Mouse (Mus musculus): ENCODE measurements around the gene Rrm1. TPM values are rescaled to one million over a fixed set of nuclear protein-coding genes. Genes with fewer than 3 reads are reported as not detected.
"Not testable (repeated sequence)": the region's sequence is repeated elsewhere in the genome, so short reads cannot be mapped to it uniquely, and the experiment has no call there.

Rrm1 gene
- polyA plus RNA-seq, 1 experiment: 157 TPM

DNA sequence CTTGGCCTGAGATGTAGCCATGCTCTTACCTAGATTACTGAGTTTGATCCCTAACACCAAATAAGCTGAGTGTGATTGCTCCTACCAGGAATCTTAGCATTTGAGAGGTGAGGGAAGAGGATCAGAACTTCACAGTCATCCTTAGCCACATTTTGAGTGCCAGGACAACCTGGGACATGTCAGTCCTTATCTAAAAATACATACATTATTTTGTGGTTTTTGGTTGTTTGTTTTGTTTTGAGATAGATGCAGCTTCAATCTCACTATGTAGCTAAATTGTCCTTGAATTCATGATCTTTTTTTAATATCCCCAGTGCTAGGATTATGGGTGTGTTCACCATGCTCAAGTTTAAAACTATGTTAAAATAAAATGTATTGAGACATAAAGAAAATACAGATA is 34.1 kb upstream of the Rrm1 start:
- Histone ChIP-seq H3K4me1 (ENCODE audit: control insufficient read depth, insufficient read depth, low read length) (no peaks in the 10 kb centered on the region), H3K9ac (ENCODE audit: low read depth, poor library complexity, severe bottlenecking) (no peak overlapping the region), H3K4me3 (ENCODE audit: low read depth, low read length) (no peak overlapping the region), H3K27ac (ENCODE audit: insufficient read depth, low read length) (no peak overlapping the region), H3K9me3 (replicated peaks; ENCODE audit: control insufficient read depth, insufficient read depth, low read length, poor library complexity, severe bottlenecking) (no peaks in the 10 kb centered on the region), H3K36me3 (ENCODE audit: control insufficient read depth, insufficient read depth, low read length, poor library complexity, severe bottlenecking) (no peaks in the 10 kb centered on the region), H3K27me3 (ENCODE audit: control insufficient read depth, insufficient read depth, low read length, poor library complexity, severe bottlenecking) (no peaks in the 10 kb centered on the region)
- TF ChIP-seq CTCF (IDR thresholded peaks at IDR 0.05; ENCODE audit: low read depth, low read length) (no peak), EP300 (IDR thresholded peaks at IDR 0.05; ENCODE audit: insufficient read depth, low read depth, low read length) (no peak), POLR2A (IDR thresholded peaks at IDR 0.05; ENCODE audit: insufficient read depth, low read length) (no peak)

DNA sequence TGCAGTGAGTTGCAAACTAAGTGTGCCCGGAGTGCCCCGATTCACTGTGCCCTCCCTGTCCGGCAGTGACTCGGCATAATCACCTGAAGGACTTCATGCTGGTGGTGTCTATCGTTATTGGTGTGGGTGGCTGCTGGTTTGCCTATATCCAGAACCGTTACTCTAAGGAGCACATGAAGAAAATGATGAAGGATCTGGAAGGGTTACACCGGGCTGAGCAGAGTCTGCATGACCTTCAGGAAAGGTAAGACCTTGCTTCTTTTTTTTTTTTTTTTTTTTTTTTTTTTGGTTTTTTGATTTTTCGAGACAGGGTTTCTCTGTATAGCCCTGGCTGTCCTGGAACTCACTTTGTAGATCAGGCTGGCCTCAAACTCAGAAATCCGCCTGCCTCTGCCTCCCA is 26.2 kb upstream of the Rrm1 start:
- H3K4me1 ChIP-seq (ENCODE audit: control insufficient read depth, insufficient read depth, low read length); H3K27ac ChIP-seq (ENCODE audit: insufficient read depth, low read length); H3K9me3 ChIP-seq (replicated peaks; ENCODE audit: control insufficient read depth, insufficient read depth, low read length, poor library complexity, severe bottlenecking); H3K4me3 ChIP-seq (ENCODE audit: low read depth, low read length); H3K36me3 ChIP-seq (ENCODE audit: control insufficient read depth, insufficient read depth, low read length, poor library complexity, severe bottlenecking); H3K27me3 ChIP-seq (ENCODE audit: control insufficient read depth, insufficient read depth, low read length, poor library complexity, severe bottlenecking); H3K9ac ChIP-seq (ENCODE audit: low read depth, poor library complexity, severe bottlenecking): not testable (repeated sequence)

DNA sequence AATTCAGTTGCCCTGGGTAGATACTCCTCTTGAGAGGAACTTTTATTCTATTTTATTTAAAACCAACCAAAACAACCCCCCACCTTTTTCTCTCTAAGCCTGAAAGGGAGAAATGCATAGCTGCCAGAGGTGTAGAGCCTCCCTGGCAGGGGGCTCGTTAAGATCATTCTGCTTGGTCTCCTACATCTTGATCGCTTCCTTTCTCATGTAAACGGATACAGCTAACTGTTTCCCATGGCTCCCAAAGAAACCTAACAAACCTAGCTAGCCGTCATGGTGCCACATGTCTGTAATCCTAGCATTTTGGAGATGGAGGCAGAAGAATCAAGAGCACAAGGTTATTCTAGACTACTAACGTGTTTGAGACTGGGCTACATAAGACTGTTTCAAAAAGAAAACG is 25.7 kb upstream of the Rrm1 start:
- Histone ChIP-seq H3K27ac (ENCODE audit: insufficient read depth, low read length) (no peak overlapping the region), H3K9ac (ENCODE audit: low read depth, poor library complexity, severe bottlenecking) (no peak overlapping the region), H3K27me3 (ENCODE audit: control insufficient read depth, insufficient read depth, low read length, poor library complexity, severe bottlenecking) (no peaks in the 10 kb centered on the region; the same call in 1 of the 2 replicates), H3K9me3 (replicated peaks; ENCODE audit: control insufficient read depth, insufficient read depth, low read length, poor library complexity, severe bottlenecking) (no peaks in the 10 kb centered on the region), H3K36me3 (ENCODE audit: control insufficient read depth, insufficient read depth, low read length, poor library complexity, severe bottlenecking) (no peaks in the 10 kb centered on the region), H3K4me1 (ENCODE audit: control insufficient read depth, insufficient read depth, low read length) (peaks cover 2% of the 10 kb centered on the region), H3K4me3 (ENCODE audit: low read depth, low read length) (no peak overlapping the region)
- TF ChIP-seq CTCF (IDR thresholded peaks at IDR 0.05; ENCODE audit: low read depth, low read length) (no peak), POLR2A (IDR thresholded peaks at IDR 0.05; ENCODE audit: insufficient read depth, low read length) (no peak), EP300 (IDR thresholded peaks at IDR 0.05; ENCODE audit: insufficient read depth, low read depth, low read length) (no peak)

DNA sequence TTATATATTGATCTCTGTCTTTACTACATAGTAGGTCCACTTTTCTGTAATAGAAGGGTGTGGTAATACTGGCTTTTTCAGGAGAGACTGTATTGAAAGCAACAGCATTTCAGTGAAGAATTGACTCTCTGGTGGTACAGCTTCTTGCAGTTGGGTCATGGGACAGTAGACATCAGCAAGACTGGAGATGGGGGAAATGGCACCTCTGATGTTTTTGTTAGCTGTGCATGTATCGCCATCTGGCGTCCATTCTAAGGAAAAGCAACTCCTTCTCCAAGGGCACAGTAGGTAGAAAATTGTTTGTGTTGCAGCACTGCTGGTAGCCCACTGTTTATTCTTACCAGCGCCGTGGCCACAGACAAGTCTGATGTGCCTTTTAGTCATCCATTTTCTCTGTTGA is 24.1 kb upstream of the Rrm1 start:
- Histone ChIP-seq H3K4me3 (ENCODE audit: low read depth, low read length) (no peak overlapping the region), H3K9me3 (replicated peaks; ENCODE audit: control insufficient read depth, insufficient read depth, low read length, poor library complexity, severe bottlenecking) (no peaks in the 10 kb centered on the region), H3K9ac (ENCODE audit: low read depth, poor library complexity, severe bottlenecking) (no peak overlapping the region), H3K36me3 (ENCODE audit: control insufficient read depth, insufficient read depth, low read length, poor library complexity, severe bottlenecking) (no peaks in the 10 kb centered on the region), H3K27me3 (ENCODE audit: control insufficient read depth, insufficient read depth, low read length, poor library complexity, severe bottlenecking) (no peaks in the 10 kb centered on the region; the same call in 1 of the 2 replicates), H3K4me1 (ENCODE audit: control insufficient read depth, insufficient read depth, low read length) (peaks cover 2% of the 10 kb centered on the region), H3K27ac (ENCODE audit: insufficient read depth, low read length) (no peak overlapping the region)
- TF ChIP-seq CTCF (IDR thresholded peaks at IDR 0.05; ENCODE audit: low read depth, low read length) (peak; percentile 41), EP300 (IDR thresholded peaks at IDR 0.05; ENCODE audit: insufficient read depth, low read depth, low read length) (no peak)

DNA sequence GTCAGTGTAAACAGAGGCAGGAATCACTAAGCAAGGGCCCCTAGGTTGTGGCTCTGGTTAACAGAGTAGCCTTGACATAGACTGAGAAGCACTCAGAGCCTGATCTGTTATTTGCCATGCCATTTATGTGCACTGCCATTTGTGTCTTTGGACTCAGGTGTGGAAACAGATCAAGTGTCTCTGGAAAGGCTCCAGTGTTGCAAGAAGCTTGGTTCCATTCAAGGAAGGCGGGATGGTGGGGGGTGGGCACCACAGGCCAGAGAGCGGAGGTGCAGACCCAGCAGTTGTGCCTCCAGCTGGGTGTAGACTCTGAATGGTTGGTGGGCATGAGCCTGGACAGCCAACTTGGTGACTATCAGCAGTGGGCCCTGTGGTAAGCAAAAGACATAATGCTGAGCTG is 19.5 kb upstream of the Rrm1 start:
- H3K9me3 ChIP-seq (replicated peaks; ENCODE audit: control insufficient read depth, insufficient read depth, low read length, poor library complexity, severe bottlenecking): no peaks in the 10 kb centered on the region
- TF ChIP-seq POLR2A (IDR thresholded peaks at IDR 0.05; ENCODE audit: insufficient read depth, low read length) (no peak), CTCF (IDR thresholded peaks at IDR 0.05; ENCODE audit: low read depth, low read length) (no peak), EP300 (IDR thresholded peaks at IDR 0.05; ENCODE audit: insufficient read depth, low read depth, low read length) (no peak)
- H3K9ac ChIP-seq (ENCODE audit: low read depth, poor library complexity, severe bottlenecking): no peak overlapping the region
- H3K36me3 ChIP-seq (ENCODE audit: control insufficient read depth, insufficient read depth, low read length, poor library complexity, severe bottlenecking): no peaks in the 10 kb centered on the region
- no peaks in the 10 kb centered on the region for H3K4me1 ChIP-seq (ENCODE audit: control insufficient read depth, insufficient read depth, low read length)
- H3K27me3 ChIP-seq (ENCODE audit: control insufficient read depth, insufficient read depth, low read length, poor library complexity, severe bottlenecking): no peaks in the 10 kb centered on the region
- no peak overlapping the region for H3K4me3 ChIP-seq (ENCODE audit: low read depth, low read length)
- no peak overlapping the region for H3K27ac ChIP-seq (ENCODE audit: insufficient read depth, low read length)

DNA sequence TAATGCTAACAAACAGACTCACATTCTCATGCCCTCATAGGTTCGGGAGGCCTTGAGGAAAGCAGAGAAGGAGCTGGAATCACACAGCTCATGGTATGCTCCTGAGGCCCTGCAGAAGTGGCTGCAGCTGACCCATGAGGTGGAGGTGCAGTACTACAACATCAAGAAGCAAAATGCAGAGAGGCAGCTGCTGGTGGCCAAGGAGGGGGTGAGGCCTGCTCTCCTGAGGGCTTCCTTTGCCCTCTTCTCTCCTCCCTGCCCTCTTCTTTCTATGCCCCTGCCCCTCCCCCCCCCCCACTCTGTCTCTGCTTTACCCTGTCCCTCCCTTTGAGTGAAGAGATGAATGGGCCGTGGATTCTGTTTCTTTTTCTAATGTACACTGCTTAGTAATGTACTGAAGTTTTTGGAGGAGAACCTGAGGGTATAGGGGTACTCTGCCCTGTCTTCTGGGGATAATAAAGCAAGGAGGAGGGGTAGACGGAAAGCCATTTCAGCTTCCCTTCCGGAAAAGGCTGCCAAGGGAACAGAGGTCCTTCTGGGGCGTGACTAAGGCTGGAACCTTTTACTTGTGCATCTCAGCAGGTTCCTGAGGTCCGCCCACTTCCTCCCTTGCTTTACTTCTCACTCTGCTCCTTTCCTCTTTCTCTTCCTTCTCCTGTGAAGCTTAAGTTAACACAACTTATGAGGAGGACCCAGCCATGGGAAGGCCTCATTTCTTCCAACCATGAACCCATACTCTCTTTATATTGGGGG is 15.4 kb upstream of the Rrm1 start:
- no peak overlapping the region for H3K27ac ChIP-seq (ENCODE audit: insufficient read depth, low read length)
- no peak overlapping the region for H3K9ac ChIP-seq (ENCODE audit: low read depth, poor library complexity, severe bottlenecking)
- no peaks in the 10 kb centered on the region for H3K36me3 ChIP-seq (ENCODE audit: control insufficient read depth, insufficient read depth, low read length, poor library complexity, severe bottlenecking)
- no peaks in the 10 kb centered on the region for H3K27me3 ChIP-seq (ENCODE audit: control insufficient read depth, insufficient read depth, low read length, poor library complexity, severe bottlenecking)
- no peaks in the 10 kb centered on the region for H3K9me3 ChIP-seq (replicated peaks; ENCODE audit: control insufficient read depth, insufficient read depth, low read length, poor library complexity, severe bottlenecking)
- H3K4me3 ChIP-seq (ENCODE audit: low read depth, low read length): no peak overlapping the region
- TF ChIP-seq POLR2A (IDR thresholded peaks at IDR 0.05; ENCODE audit: insufficient read depth, low read length): no peak
- no peak for TF ChIP-seq CTCF (IDR thresholded peaks at IDR 0.05; ENCODE audit: low read depth, low read length)
- no peak for TF ChIP-seq EP300 (IDR thresholded peaks at IDR 0.05; ENCODE audit: insufficient read depth, low read depth, low read length)
- H3K4me1 ChIP-seq (ENCODE audit: control insufficient read depth, insufficient read depth, low read length): no peaks in the 10 kb centered on the region
